Mouse (Mus musculus): ENCODE data around the gene Hoxc12. TPM values are rescaled to one million over a fixed set of nuclear protein-coding genes. Genes with fewer than 3 reads are reported as not detected.

Gene Hoxc12
- not detected in 2 replicates for polyA plus RNA-seq (2014; fragmentation: Nextera tagmentation; extraction: Ambion mirVana)

DNA sequence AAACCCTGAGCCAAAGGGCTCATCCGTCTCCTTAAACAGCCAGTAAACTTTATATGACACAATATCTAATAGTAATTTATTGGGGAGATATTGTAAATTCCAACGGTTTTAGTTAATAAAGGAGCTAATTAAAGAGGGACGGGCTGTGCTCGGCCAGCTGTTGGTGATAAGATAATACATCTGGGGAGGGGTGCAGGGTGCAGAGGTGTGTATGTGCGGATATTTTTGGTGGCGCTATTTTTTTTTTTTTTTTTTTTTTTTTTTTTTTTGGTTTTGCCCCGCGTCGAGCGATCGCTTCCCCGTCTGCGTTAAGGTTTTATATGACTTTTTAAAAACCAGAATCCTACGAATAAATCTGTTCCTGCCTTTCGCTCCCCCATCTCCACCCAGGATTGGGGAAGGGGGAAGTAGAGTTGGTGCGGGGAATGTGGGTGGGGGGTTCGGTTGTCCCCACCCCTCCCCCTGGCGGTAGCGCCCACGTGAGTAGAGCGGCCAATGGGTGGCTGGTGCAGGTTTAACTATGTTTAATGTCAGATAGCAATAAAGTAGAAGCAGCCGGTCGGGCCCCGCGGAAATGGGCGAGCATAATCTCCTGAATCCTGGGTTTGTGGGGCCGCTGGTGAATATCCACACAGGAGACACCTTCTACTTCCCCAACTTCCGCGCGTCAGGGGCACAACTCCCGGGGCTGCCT lies at the start of gene Hoxc12:
TSS of gene Hoxc12 (plus strand) at position 479 of the 694 bp plus-strand sequence.
- no peak for ATAC-seq (ENCODE audit: low FRiP score, low TSS enrichment)
- no peak within 1 kb of the TSS for H3K27ac ChIP-seq (ENCODE audit: low read depth, low read length)
- no peak within 1 kb of the TSS for H3K4me3 ChIP-seq (ENCODE audit: low read length)
- no peaks in the 10 kb centered on the region for H3K36me3 ChIP-seq (ENCODE audit: control insufficient read depth, insufficient read depth, low read length)
- WGBS, result 1% methylated on average over 31 of the region's 31 CpGs
- H3K9ac ChIP-seq (ENCODE audit: low read depth, low read length), result no peak within 1 kb of the TSS
- H3K27me3 ChIP-seq (ENCODE audit: control insufficient read depth, insufficient read depth, low read length), result peaks cover 96% of the 10 kb centered on the region
- no peak within 1 kb of the TSS; the same call in 1 of the 2 replicates for H3K4me2 ChIP-seq (replicated peaks; ENCODE audit: low read depth, low read length)
- H3K9me3 ChIP-seq (ENCODE audit: control insufficient read depth, low read length), result no peaks in the 10 kb centered on the region
- peaks cover 3% of the 10 kb centered on the region; the same call in 1 of the 2 replicates for H3K4me1 ChIP-seq (ENCODE audit: control insufficient read depth, insufficient read depth, low read length)

GRCm38 (mm10) chr15:102895115-102895514 lies 41.4 kb upstream of the Hoxc12 start:
- 66% methylated on average over 6 of the region's 6 CpGs for WGBS
- Histone ChIP-seq H3K27me3 (ENCODE audit: control insufficient read depth, insufficient read depth, low read length) (peaks cover 8% of the 10 kb centered on the region; the same call in 1 of the 2 replicates), H3K9ac (ENCODE audit: low read depth, low read length) (no peak overlapping the region), H3K36me3 (ENCODE audit: control insufficient read depth, insufficient read depth, low read length) (no peaks in the 10 kb centered on the region), H3K9me3 (ENCODE audit: control insufficient read depth, low read length) (no peaks in the 10 kb centered on the region), H3K4me3 (ENCODE audit: low read length) (no peak overlapping the region), H3K4me1 (ENCODE audit: control insufficient read depth, insufficient read depth, low read length) (no peaks in the 10 kb centered on the region), H3K4me2 (replicated peaks; ENCODE audit: low read depth, low read length) (no peak overlapping the region), H3K27ac (ENCODE audit: low read depth, low read length) (no peak overlapping the region)
- ATAC-seq (ENCODE audit: low FRiP score, low TSS enrichment), result no peak

GRCm38 (mm10) chr15:102904946-102905345 lies 31.6 kb upstream of the Hoxc12 start:
- H3K4me3 ChIP-seq (ENCODE audit: low read length), result no peak overlapping the region
- WGBS, result 39% methylated on average over 1 of the region's 1 CpGs
- peaks cover 74% of the 10 kb centered on the region for H3K27me3 ChIP-seq (ENCODE audit: control insufficient read depth, insufficient read depth, low read length)
- no peaks in the 10 kb centered on the region for H3K4me1 ChIP-seq (ENCODE audit: control insufficient read depth, insufficient read depth, low read length)
- H3K27ac ChIP-seq (ENCODE audit: low read depth, low read length), result no peak overlapping the region
- no peaks in the 10 kb centered on the region for H3K9me3 ChIP-seq (ENCODE audit: control insufficient read depth, low read length)
- no peak overlapping the region for H3K4me2 ChIP-seq (replicated peaks; ENCODE audit: low read depth, low read length)
- no peak overlapping the region for H3K9ac ChIP-seq (ENCODE audit: low read depth, low read length)
- ATAC-seq (ENCODE audit: low FRiP score, low TSS enrichment), result no peak
- H3K36me3 ChIP-seq (ENCODE audit: control insufficient read depth, insufficient read depth, low read length), result no peaks in the 10 kb centered on the region

- H3K27me3 ChIP-seq (ENCODE audit: control insufficient read depth, insufficient read depth, low read length), result peaks cover 89% of the 10 kb centered on the region
- WGBS, result 0% methylated on average over 4 of the region's 4 CpGs
- no peaks in the 10 kb centered on the region for H3K36me3 ChIP-seq (ENCODE audit: control insufficient read depth, insufficient read depth, low read length)
- no peak overlapping the region for H3K4me3 ChIP-seq (ENCODE audit: low read length)
- no peaks in the 10 kb centered on the region for H3K4me1 ChIP-seq (ENCODE audit: control insufficient read depth, insufficient read depth, low read length)
- no peaks in the 10 kb centered on the region for H3K9me3 ChIP-seq (ENCODE audit: control insufficient read depth, low read length)
- H3K27ac ChIP-seq (ENCODE audit: low read depth, low read length), result no peak overlapping the region
- no peak overlapping the region for H3K4me2 ChIP-seq (replicated peaks; ENCODE audit: low read depth, low read length)
- no peak overlapping the region for H3K9ac ChIP-seq (ENCODE audit: low read depth, low read length)
- ATAC-seq (ENCODE audit: low FRiP score, low TSS enrichment), result no peak
These were observed 27.0 kb upstream of the Hoxc12 start for GRCm38 (mm10) chr15:102909536-102909935.

- Histone ChIP-seq H3K27ac (ENCODE audit: low read depth, low read length) (no peak overlapping the region), H3K4me1 (ENCODE audit: control insufficient read depth, insufficient read depth, low read length) (no peaks in the 10 kb centered on the region), H3K9me3 (ENCODE audit: control insufficient read depth, low read length) (no peaks in the 10 kb centered on the region), H3K9ac (ENCODE audit: low read depth, low read length) (no peak overlapping the region), H3K4me2 (replicated peaks; ENCODE audit: low read depth, low read length) (no peak overlapping the region), H3K27me3 (ENCODE audit: control insufficient read depth, insufficient read depth, low read length) (peaks cover 91% of the 10 kb centered on the region), H3K4me3 (ENCODE audit: low read length) (0 out of 2 replicates have a peak overlapping the region, but pooled peaks have one; percentile 7), H3K36me3 (ENCODE audit: control insufficient read depth, insufficient read depth, low read length) (no peaks in the 10 kb centered on the region)
- under 1% methylated on average over 18 of the region's 18 CpGs for WGBS
- no peak; the same call in 1 of the 2 replicates for ATAC-seq (ENCODE audit: low FRiP score, low TSS enrichment)
These were observed 26.5 kb upstream of the Hoxc12 start for GRCm38 (mm10) chr15:102910038-102910437.

GRCm38 (mm10) chr15:102910496-102911095 lies 26.0 kb upstream of the Hoxc12 start:
- Histone ChIP-seq H3K4me2 (replicated peaks; ENCODE audit: low read depth, low read length) (no peak overlapping the region), H3K9ac (ENCODE audit: low read depth, low read length) (no peak overlapping the region)
- under 1% methylated on average over 22 of the region's 22 CpGs for WGBS

DNA sequence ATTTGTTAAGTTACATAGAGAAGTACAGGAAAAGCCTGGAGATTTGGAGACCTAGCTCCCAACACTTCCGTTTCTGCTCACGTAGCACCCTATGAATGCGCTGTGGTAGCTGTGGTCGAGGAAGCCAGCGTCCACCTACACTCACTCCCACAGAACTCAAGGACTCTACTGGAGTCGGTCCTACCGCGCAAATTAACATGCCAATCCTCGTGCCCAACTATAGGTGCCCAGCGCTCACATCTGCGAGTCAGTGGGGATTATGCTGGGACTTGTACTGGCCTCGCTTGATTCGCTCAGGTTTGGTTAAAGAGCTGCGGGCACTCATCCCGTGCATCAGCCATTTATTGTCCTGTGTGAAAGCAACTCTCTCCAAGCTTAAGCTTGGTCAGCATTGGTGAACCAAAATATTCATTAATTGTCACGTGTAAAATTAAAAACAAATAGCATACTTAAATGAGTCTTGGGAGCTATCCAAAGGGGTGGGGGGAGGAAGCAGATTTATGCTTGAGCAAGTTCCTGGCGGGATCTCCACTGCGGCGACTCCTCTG lies 23.4 kb upstream of the Hoxc12 start:
- WGBS, result 2% methylated on average over 19 of the region's 19 CpGs
- H3K27me3 ChIP-seq (ENCODE audit: control insufficient read depth, insufficient read depth, low read length), result peaks cover 90% of the 10 kb centered on the region
- no peak overlapping the region for H3K27ac ChIP-seq (ENCODE audit: low read depth, low read length)
- H3K4me3 ChIP-seq (ENCODE audit: low read length), result no peak overlapping the region
- no peaks in the 10 kb centered on the region for H3K9me3 ChIP-seq (ENCODE audit: control insufficient read depth, low read length)
- no peaks in the 10 kb centered on the region for H3K36me3 ChIP-seq (ENCODE audit: control insufficient read depth, insufficient read depth, low read length)
- no peaks in the 10 kb centered on the region for H3K4me1 ChIP-seq (ENCODE audit: control insufficient read depth, insufficient read depth, low read length)
- H3K4me2 ChIP-seq (replicated peaks; ENCODE audit: low read depth, low read length), result no peak overlapping the region
- no peak overlapping the region for H3K9ac ChIP-seq (ENCODE audit: low read depth, low read length)
- ATAC-seq (ENCODE audit: low FRiP score, low TSS enrichment), result no peak

More at GRCm38 (mm10) chr15:102910496-102911095, 26.0 kb upstream of the Hoxc12 start:
- no peak overlapping the region for H3K27ac ChIP-seq (ENCODE audit: low read depth, low read length)
- ATAC-seq (ENCODE audit: low FRiP score, low TSS enrichment), result no peak
- H3K4me1 ChIP-seq (ENCODE audit: control insufficient read depth, insufficient read depth, low read length), result no peaks in the 10 kb centered on the region
- no peaks in the 10 kb centered on the region for H3K9me3 ChIP-seq (ENCODE audit: control insufficient read depth, low read length)
- H3K36me3 ChIP-seq (ENCODE audit: control insufficient read depth, insufficient read depth, low read length), result no peaks in the 10 kb centered on the region
- H3K27me3 ChIP-seq (ENCODE audit: control insufficient read depth, insufficient read depth, low read length), result peaks cover 89% of the 10 kb centered on the region
- 0 out of 2 replicates have a peak overlapping the region, but pooled peaks have one; percentile 7 for H3K4me3 ChIP-seq (ENCODE audit: low read length)

- Histone ChIP-seq H3K4me2 (replicated peaks; ENCODE audit: low read depth, low read length) (no peak overlapping the region), H3K36me3 (ENCODE audit: control insufficient read depth, insufficient read depth, low read length) (no peaks in the 10 kb centered on the region), H3K27me3 (ENCODE audit: control insufficient read depth, insufficient read depth, low read length) (peaks cover 92% of the 10 kb centered on the region), H3K9me3 (ENCODE audit: control insufficient read depth, low read length) (no peaks in the 10 kb centered on the region), H3K4me3 (ENCODE audit: low read length) (no peak overlapping the region), H3K9ac (ENCODE audit: low read depth, low read length) (no peak overlapping the region), H3K4me1 (ENCODE audit: control insufficient read depth, insufficient read depth, low read length) (no peaks in the 10 kb centered on the region), H3K27ac (ENCODE audit: low read depth, low read length) (no peak overlapping the region)
- no peak for ATAC-seq (ENCODE audit: low FRiP score, low TSS enrichment)
- WGBS, result 2% methylated on average over 20 of the region's 20 CpGs
These were observed 18.5 kb upstream of the Hoxc12 start for GRCm38 (mm10) chr15:102917972-102918572.
